Mouse (Mus musculus) stomach, postnatal 0 days (tissue): ENCODE measurements at regions not wholly inside any gene's neighbourhood (a gene's known extent, or its start where the extent isn't known, plus 50 kb on each side); places are given as distances from the start of the nearest gene placed in this dataset.

ENCODE experiments used
- CTCF ChIP-seq: IDR thresholded peaks from 2 replicates; pipeline ENCODE4 v1.5.1; 2016; ENCODE audit warnings: antibody characterized with exemption, low read depth, mild to moderate bottlenecking, moderate library complexity
- EP300 ChIP-seq: optimal IDR thresholded peaks from 2 replicates; pipeline ENCODE3; 2016; ENCODE audit warnings: antibody characterized with exemption

DNA sequence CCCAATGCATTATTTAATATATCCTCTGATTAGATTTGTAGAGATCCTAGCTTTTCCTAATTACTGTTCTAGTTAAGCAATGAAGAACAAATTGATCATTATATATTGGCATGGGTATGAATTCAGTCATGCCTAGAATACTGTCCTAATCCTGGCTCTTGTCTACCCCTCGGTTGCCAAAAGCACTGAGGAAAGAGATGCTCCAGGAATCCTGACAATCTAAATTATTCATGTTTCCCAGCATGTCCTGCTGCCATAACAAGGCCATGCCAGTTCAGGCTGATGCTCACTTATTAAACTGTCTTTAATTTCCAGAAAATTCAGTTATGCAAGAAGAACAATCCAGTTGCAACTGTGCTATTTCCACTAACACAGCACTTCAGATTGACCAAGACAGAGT, 335.1 kb upstream of the Gm11042 start:
- TF ChIP-seq CTCF (no peak), EP300 (no peak)
